Mouse (Mus musculus): ENCODE results near the gene Spo11.

GRCm38 (mm10) chr2:173021633-173022055 is 44.1 kb downstream of the Spo11 start:
- no peak for TF ChIP-seq FLI1 (IDR thresholded peaks at IDR 0.05; ENCODE audit: low read length)
- TF ChIP-seq GATA1 (IDR thresholded peaks at IDR 0.05; ENCODE audit: borderline replicate concordance, low read length) = no peak
